Mouse (Mus musculus) frontal cortex, postnatal 25 days (tissue): ENCODE results near the gene Itpr2.

Experiments
- DNase-seq, 2 experiments: peaks; one replicate each; pipeline ENCODE4 v3.0.0; 2022; ENCODE audit warnings: low spot score in 2 of 2

The Itpr2 gene

GRCm38 (mm10) chr6:146110832-146111741 is 390.9 kb downstream of the Itpr2 start:
- no peak for DNase-seq

GRCm38 (mm10) chr6:146110425-146110824 is 391.6 kb downstream of the Itpr2 start:
- DNase-seq: no peak

- no peak for DNase-seq
Measured at GRCm38 (mm10) chr6:146108695-146109094, 393.3 kb downstream of the Itpr2 start.

GRCm38 (mm10) chr6:146107117-146107832 is 394.7 kb downstream of the Itpr2 start:
- DNase-seq: no peak

- no peak for DNase-seq
Measured at GRCm38 (mm10) chr6:146083056-146083961, 418.7 kb downstream of the Itpr2 start.

- DNase-seq: no peak
Measured at GRCm38 (mm10) chr6:146082476-146082875, 419.5 kb downstream of the Itpr2 start.

- DNase-seq: no peak
Measured at GRCm38 (mm10) chr6:146081578-146081977, 420.4 kb downstream of the Itpr2 start.

- DNase-seq: no peak
Measured at GRCm38 (mm10) chr6:146080546-146081512, 421.2 kb downstream of the Itpr2 start.

- DNase-seq: no peak
Measured at GRCm38 (mm10) chr6:146079734-146080443, 422.1 kb downstream of the Itpr2 start.

- DNase-seq: peak; percentile 51 to 74
Measured at GRCm38 (mm10) chr6:146079261-146079660, 422.8 kb downstream of the Itpr2 start.

GRCm38 (mm10) chr6:146078136-146078535 is 423.9 kb downstream of the Itpr2 start:
- DNase-seq: no peak

- DNase-seq: no peak
Measured at GRCm38 (mm10) chr6:146077124-146077889, 424.7 kb downstream of the Itpr2 start.

GRCm38 (mm10) chr6:146072842-146073241 is 429.2 kb downstream of the Itpr2 start:
- no peak for DNase-seq

- no peak for DNase-seq
Measured at GRCm38 (mm10) chr6:146071883-146072282, 430.1 kb downstream of the Itpr2 start.
